Mouse (Mus musculus) ES-E14 (cell line): Measurements from ENCODE around the gene Oaz3. TPM values are rescaled to one million over a fixed set of nuclear protein-coding genes. Genes with fewer than 3 reads are reported as not detected.

ENCODE experiments used
- DNase-seq: peaks from one replicate; pipeline ENCODE4 v3.0.0-alpha.2; 2013; ENCODE audit warnings: low read depth, low spot score
- H3K27ac ChIP-seq: 2 replicates; pipeline ENCODE4 v1.5.1; 2012; ENCODE audit warnings: low read depth, mild to moderate bottlenecking, low read length, moderate library complexity, mixed read lengths; ENCODE audit not compliant: poor library complexity, insufficient read depth, severe bottlenecking
- H3K36me3 ChIP-seq: 2 replicates; pipeline ENCODE4 v1.6.1; 2012; ENCODE audit warnings: mild to moderate bottlenecking, low read length, moderate library complexity, mixed read lengths; ENCODE audit not compliant: control insufficient read depth, poor library complexity, insufficient read depth, severe bottlenecking
- H3K4me1 ChIP-seq, 2 experiments: fragments of 150-350 bp in 1 of 2; sonication (generic) in 1 of 2; 2 replicates each; pipeline ENCODE4 v1.6.1; 2012; ENCODE audit warnings: low read length in 2 of 2, mild to moderate bottlenecking in 1 of 2, mixed read lengths in 1 of 2; ENCODE audit not compliant: control insufficient read depth in 2 of 2, insufficient read depth in 2 of 2, poor library complexity in 1 of 2
- H3K4me3 ChIP-seq, 2 experiments: fragments of 150-350 bp in 1 of 2; sonication (generic) in 1 of 2; 2 replicates each; pipeline ENCODE4 v1.5.1; 2012; ENCODE audit warnings: low read length in 2 of 2, low read depth in 1 of 2, mild to moderate bottlenecking in 1 of 2, mixed read lengths in 1 of 2; ENCODE audit not compliant: insufficient read depth in 1 of 2, poor library complexity in 1 of 2, severe bottlenecking in 1 of 2
- H3K9ac ChIP-seq: 2 replicates; pipeline ENCODE4 v1.6.1; 2012; ENCODE audit warnings: low read depth, mild to moderate bottlenecking, low read length, mixed read lengths; ENCODE audit not compliant: poor library complexity, insufficient read depth, severe bottlenecking
- H3K9me3 ChIP-seq: fragments of 150-350 bp; sonication (generic); 2 replicates; pipeline ENCODE4 v1.6.1; 2012; ENCODE audit warnings: low read depth, mild to moderate bottlenecking, low read length; ENCODE audit not compliant: control insufficient read depth, insufficient read depth
- CHD2 ChIP-seq: IDR thresholded peaks from 2 replicates; pipeline ENCODE4 v1.6.1; 2014; ENCODE audit warnings: mild to moderate bottlenecking, low read depth, low read length, inconsistent platforms
- HCFC1 ChIP-seq: IDR thresholded peaks from 2 replicates; pipeline ENCODE4 v1.6.1; 2012; ENCODE audit warnings: low read length, inconsistent platforms, borderline replicate concordance; ENCODE audit not compliant: insufficient read depth
- MAFK ChIP-seq: IDR thresholded peaks from 2 replicates; pipeline ENCODE4 v1.6.1; 2014; ENCODE audit warnings: mild to moderate bottlenecking, low read depth, low read length, inconsistent platforms; ENCODE audit not compliant: insufficient read depth
- ZC3H11A ChIP-seq: IDR thresholded peaks from 2 replicates; pipeline ENCODE4 v1.6.1; 2012; ENCODE audit warnings: low read depth, mild to moderate bottlenecking, inconsistent platforms, low read length, borderline replicate concordance
- ZNF384 ChIP-seq: IDR thresholded peaks from 2 replicates; pipeline ENCODE4 v1.6.1; 2012; ENCODE audit warnings: low read depth, low read length, inconsistent platforms
- in situ Hi-C, 2 experiments: fragments of 600-800 bp; cut with MboI; formaldehyde crosslinking; loops; one replicate each; pipeline ENCODE4 v1.15.1; 2025; ENCODE audit warnings: low sequenced_read_pairs in 2 of 2, inconsistent platforms in 1 of 2; ENCODE audit not compliant: unreplicated experiment in 2 of 2
- total RNA-seq: library from RNA; depleted of rRNA; stranded (reverse); fragments of 300-350 nt; gene quantifications from 2 replicates; pipeline ENCODE4 v1.2.3, GENCODE M21; 2012

Oaz3 gene
- total RNA-seq, 1 experiment, result 0.36 TPM

DNA sequence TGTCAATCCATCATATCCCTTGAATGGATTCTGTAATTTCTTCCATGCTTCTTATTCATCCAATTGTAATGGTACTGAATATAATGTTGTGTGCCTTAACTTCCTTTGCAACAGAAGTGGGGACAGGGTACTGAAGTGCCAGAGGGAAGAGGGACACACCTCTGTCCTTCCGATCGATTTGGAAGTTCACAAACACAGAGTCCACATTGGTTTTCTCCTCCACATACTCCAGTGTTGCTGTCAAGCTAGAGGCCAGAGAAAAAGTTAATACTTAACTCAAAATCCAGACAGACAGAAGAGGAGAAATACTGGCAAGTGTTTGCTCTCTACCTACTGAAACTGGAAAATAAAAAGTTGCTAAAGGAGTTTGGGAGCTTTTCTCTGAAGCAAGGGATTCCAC is 9.4 kb downstream of the Oaz3 start:
- in situ Hi-C loops, result no loop called here
- no peak for DNase-seq
- Histone ChIP-seq H3K36me3 (no peaks in the 10 kb centered on the region), H3K27ac (no peak overlapping the region), H3K4me3 (no peak overlapping the region), H3K9ac (no peak overlapping the region), H3K4me1 (no peaks in the 10 kb centered on the region), H3K9me3 (no peaks in the 10 kb centered on the region)
- no peak for TF ChIP-seq MAFK
- no peak for TF ChIP-seq CHD2
- TF ChIP-seq HCFC1, result no peak
- no peak for TF ChIP-seq ZC3H11A
- no peak for TF ChIP-seq ZNF384

DNA sequence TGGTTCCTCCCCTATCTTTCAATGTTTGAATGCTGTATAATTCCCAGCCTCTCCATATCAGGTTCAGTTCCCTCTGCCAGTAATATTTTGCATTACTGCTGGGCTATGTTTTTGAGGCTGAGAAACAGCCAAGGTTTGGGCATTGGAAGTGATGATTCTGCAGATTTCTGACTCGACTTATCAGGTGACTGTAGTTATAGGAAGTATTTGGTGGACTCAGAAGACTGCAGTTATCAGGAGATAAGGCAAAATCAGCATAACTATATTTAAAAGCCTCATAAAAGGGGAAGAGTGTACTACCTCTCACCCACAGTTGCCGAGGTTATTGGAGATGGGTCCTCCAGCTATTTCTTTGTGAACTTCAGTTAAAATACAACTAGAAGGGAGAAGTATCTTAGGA is 12.7 kb downstream of the Oaz3 start:
- Histone ChIP-seq H3K4me3 (no peak overlapping the region), H3K9ac (no peak overlapping the region), H3K27ac (no peak overlapping the region), H3K4me1 (no peaks in the 10 kb centered on the region), H3K9me3 (no peaks in the 10 kb centered on the region), H3K36me3 (no peaks in the 10 kb centered on the region)
- in situ Hi-C loops, result no loop called here
- no peak for DNase-seq
- TF ChIP-seq ZC3H11A, result no peak
- no peak for TF ChIP-seq MAFK
- no peak for TF ChIP-seq HCFC1
- TF ChIP-seq ZNF384, result no peak
- TF ChIP-seq CHD2, result no peak

DNA sequence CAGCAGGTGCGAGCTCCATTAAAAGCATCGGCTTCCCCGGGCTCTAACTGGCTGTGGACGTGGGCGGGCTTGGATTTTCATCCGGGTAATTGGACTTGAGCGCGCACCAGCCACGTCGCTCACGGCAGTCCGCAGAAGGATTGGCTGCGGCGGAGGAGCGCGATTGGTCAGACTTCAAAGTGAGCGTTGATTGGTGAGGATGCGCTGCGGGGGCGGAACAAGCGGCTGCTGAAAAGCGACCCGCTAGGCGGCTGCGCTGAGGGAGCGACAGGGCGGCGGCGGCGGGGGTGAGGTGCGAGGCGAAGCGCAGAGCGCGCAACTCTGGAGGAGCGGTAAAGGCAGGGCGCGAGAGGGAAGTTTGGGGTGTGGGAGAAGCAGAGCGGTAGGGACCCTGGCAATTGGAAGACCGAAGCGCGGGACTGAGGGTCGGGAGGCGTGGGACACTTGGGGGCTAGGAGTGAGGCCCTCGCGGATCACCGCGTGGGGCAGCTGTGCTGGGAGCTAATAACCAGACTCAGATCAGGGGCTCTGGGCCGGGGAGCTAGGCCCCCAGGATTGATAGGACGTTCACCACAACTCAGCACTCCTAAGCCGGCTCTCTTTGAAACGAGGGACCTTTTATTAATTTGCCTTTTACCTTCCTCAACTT is 30.6 kb downstream of the Oaz3 start, which contains the start of gene Tdrkh:
Gene Tdrkh, plus strand, starts transcription at position 243 of the 649 bp plus-strand sequence.
- DNase-seq, result peak; percentile 94
- Histone ChIP-seq H3K4me3 (peak within 1 kb of the TSS; percentile 43 to 59), H3K9me3 (no peaks in the 10 kb centered on the region), H3K4me1 (peaks cover 0 to 5% of the 10 kb centered on the region in 2 experiments; a peak in 1 of 4 replicates), H3K27ac (no peak within 1 kb of the TSS), H3K9ac (peak within 1 kb of the TSS; percentile 59), H3K36me3 (0 out of 2 replicates have a peak, but pooled peaks cover 2% of the 10 kb centered on the region)
- 0 out of 2 replicates have a peak, but pooled peaks have one; percentile 31 for TF ChIP-seq ZC3H11A
- no peak for TF ChIP-seq MAFK
- peak; percentile 91 for TF ChIP-seq CHD2
- in situ Hi-C loops, result no loop called here

DNA sequence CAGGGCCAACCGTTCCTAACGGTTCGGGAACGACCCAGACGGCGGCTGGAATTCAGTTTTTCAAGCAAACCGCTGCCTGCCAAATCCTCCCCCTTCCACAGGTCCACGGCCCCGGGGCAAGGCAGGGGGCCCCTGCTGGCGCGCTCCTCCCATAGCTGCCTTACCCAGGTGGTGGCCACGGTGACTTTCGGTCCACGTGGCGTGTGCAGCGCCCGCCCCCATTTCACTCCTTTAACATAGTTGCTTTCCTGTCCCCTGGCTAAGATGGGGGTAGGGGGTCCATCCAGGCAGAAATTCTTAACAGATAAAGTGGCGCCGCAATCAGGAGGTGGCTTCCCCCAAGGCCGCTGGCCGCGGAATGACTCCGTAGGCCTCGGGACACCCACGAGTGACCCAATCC is 31.2 kb downstream of the Oaz3 start:
- Histone ChIP-seq H3K9ac (no peak overlapping the region), H3K4me3 (peak overlapping the region; percentile 32 to 48), H3K27ac (no peak overlapping the region), H3K4me1 (peaks cover 0 to 5% of the 10 kb centered on the region in 2 experiments; a peak in 1 of 4 replicates), H3K9me3 (no peaks in the 10 kb centered on the region), H3K36me3 (0 out of 2 replicates have a peak, but pooled peaks cover 2% of the 10 kb centered on the region)
- TF ChIP-seq HCFC1 (no peak), ZNF384 (no peak)
- peak; percentile 9 for DNase-seq
- in situ Hi-C loops, result no loop called here

DNA sequence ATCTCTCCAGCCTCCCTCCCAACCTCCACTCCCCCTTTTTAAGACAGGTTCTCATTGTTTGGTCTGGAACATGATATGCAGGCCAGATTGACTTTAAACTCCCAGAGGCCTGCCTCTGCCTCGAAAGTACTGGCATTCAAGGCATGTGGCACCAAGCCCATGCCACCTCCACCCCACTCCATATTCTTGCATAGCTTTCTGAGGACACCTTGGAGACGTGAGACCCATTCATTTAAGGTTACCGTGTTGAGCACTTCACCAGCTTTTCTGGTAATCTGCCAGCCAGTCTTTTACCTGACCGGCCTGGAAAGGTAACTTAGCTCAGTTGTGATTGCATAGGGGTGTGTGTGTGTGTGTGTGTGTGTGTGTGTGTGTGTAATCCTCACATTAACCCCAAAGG is 38.2 kb downstream of the Oaz3 start:
- TF ChIP-seq CHD2, result no peak
- TF ChIP-seq HCFC1, result no peak
- no peak for TF ChIP-seq MAFK
- TF ChIP-seq ZC3H11A, result no peak
- no peak for TF ChIP-seq ZNF384
- Histone ChIP-seq H3K4me1 (no peaks in the 10 kb centered on the region; a peak in 1 of 4 replicates), H3K9me3 (no peaks in the 10 kb centered on the region), H3K4me3 (no peak overlapping the region), H3K9ac (no peak overlapping the region), H3K36me3 (no peaks in the 10 kb centered on the region), H3K27ac (no peak overlapping the region)
- in situ Hi-C loops, result no loop called here
- DNase-seq, result no peak
